Mouse (Mus musculus): ENCODE data around the gene Sgpp1. TPM values are rescaled to one million over a fixed set of nuclear protein-coding genes. Genes with fewer than 3 reads are reported as not detected.
"Not testable (repeated sequence)": the region's sequence is repeated elsewhere in the genome, so short reads cannot be mapped to it uniquely, and the experiment has no call there.

Gene Sgpp1
- total RNA-seq, 2 experiments from 2014 or later = 11.4 to 12.0 TPM

DNA sequence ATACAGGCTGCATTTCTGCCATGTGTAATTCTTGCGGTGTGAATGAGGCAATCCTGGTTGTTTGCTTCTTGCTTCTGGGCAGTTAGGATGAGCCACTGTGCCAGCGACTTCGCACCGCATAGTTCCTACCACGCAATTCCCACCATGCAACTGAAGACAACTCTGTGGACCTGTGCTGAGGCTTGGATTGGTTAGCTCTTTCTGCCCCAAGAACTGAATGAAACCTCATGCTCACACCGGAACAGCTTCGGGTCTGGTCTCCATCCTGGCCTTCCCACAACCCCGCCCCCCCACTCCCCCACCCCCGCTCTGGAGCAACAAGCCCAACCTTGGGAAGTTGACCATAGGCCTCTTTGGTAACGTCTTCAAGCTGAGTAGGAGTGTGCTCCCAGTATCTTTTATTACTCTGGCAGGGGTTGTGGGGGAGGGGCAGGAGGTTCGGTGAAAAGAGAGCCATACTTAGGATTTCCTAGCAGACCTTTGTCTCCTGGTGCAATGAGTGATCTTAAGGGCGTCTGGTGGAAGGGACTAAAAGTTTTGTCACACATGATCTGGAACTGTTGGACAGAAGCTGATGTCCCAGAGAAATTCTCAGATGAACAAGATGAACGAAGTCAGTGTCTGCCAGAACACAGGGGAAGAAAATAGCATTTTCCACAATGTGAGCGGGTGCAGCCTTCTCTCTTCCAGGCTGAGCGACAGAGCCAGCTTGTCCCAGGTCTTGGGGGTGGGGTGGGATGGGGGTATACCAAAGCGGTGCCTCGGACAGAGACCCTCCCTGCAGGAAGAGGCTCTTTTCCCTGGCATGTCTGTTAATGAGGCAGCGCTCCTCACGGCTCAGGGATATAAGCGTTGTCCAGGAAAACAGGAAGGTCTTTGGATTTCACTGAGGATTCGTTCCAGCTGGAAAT lies 34.1 kb downstream of the Sgpp1 start:
- peak; percentile 17 to 21 for DNase-seq
- intact Hi-C loops (cut with DNase I) = no loop called here

DNA sequence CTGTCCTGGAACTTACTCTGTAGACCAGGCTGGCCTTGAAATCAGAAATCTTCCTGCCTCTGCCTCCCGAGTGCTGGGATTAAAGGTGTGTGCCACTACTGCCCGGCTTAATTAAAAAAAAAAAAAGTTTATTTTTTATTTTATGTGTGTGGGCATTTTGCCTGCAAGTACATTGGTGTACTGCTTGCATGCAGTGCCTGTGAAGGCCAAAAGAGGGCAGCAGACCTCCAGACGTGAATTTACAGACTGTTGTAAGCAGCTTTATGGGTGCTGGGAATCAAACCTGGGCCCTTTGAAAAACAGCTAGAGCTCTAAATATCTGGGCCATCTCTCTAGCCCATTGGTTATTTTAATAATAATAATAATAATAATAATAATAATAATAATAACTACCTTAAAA lies 36.8 kb downstream of the Sgpp1 start:
- intact Hi-C loops (cut with DNase I) = no loop called here
- no peak for DNase-seq

DNA sequence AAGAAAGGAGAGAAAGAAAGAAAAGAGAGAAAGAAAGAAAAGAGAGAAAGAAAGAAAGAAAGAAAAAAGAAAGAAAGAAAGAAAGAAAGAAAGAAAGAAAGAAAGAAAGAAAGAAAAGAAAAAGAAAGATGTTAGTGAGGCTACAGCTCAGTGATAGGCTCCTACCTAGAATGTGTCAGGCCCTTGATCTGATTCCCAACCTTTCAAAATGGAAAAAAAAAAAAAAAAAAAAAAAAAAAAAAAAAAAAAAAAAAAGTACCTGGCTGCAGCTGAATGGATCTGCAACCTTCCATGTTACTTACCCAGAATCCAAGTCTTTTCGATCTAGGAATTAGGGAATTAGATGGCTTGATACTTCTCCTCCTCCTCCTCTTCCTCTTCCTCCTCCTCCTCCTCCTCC lies 39.7 kb downstream of the Sgpp1 start:
- intact Hi-C loops (cut with DNase I); DNase-seq: not testable (repeated sequence)

DNA sequence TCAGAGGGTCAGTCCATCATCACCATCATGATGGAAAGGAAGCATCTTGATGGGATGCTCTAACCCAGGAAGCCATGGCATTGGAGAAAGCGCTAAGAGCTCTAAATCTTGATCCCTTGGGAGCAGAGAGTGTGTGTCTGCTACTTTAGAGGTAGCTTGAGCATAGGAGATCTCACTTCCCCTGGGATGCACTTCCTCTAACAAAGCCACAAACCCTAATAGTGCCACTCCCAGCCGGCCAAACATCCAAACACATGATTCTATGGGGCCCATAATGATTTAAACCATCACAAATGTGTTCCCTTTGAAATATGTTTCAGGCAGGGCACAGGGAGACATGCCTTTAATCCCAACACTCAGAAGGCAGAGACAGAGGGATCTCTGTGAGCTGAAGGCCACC lies 46.5 kb downstream of the Sgpp1 start:
- intact Hi-C loops (cut with DNase I) = no loop called here
- no peak for DNase-seq

DNA sequence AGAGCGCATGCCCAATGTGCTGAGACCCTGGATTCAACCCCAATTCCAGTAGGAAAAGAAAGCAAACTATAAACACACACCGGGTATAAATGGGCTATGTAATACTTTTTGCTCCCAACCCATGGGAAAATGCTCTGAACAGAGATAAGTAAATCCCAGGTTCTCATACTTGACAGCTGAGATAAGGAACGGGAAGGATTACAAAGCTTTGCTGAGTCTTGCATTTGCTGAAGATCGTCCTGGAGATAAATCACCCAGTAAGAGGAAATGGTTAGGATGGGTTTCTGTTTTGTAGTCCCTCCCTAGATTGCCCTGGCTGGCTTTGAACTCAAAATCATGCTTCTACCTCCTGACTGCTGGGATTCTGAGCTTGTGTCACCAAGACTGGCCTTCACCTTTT lies 48.2 kb downstream of the Sgpp1 start:
- no peak for DNase-seq
- intact Hi-C loops (cut with DNase I) = no loop called here

DNA sequence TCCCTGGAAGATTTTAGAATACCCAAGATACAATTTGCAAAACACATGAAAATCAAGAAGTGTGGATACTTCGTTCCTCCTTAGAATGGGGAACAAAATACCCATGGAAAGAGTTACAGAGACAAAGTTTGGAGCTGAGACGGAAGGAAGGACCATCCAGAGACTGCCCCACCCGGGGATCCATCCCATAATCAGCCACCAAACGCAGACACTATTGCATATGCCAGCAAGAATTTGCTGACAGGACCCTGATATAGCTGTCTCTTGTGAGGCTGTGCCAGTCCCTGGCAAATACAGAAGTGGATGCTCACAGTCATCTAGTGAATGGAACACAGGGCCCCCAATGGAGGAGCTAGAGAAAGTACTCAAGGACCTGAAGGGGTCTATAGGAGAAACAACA lies 51.5 kb downstream of the Sgpp1 start:
- DNase-seq; intact Hi-C loops (cut with DNase I): not testable (repeated sequence)

DNA sequence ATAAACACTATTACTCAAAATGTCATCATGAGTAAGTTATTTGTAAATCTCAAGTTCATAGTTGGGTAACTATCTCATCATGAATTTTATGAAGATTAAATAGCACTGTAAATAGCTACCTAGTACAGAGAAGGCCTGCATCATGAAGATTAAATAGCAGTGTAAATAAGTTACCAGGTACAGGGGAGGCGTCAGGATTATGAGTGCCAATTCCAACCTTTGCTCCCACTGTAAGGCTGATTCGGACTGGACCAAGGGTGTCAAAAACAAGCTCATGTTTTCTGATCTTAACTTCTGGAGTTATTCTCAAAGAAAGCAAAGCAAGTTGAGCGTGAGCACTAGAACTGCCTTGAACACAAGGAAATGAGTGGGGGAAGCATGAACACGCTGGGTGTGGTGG lies 51.9 kb downstream of the Sgpp1 start:
- intact Hi-C loops (cut with DNase I) = no loop called here
- no peak for DNase-seq

DNA sequence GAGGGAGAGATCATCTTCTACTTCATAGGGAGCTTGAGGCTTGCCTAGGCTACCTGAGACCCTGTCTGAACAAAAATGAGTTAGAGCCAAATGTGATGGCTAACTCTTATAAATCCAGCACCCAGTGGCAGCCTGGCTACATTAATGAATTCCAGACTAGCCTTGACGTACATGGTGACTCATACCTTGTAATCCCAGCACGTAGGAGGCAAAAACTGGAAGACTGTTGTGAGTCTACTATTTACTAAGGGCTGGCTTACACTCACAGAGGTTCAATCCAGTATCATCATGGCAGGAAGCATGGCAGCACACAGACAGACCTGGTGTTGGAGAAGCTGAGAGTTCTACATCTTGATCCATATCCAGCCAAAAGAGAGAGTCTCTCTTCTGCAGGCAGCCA lies 52.7 kb downstream of the Sgpp1 start:
- intact Hi-C loops (cut with DNase I) = no loop called here

DNA sequence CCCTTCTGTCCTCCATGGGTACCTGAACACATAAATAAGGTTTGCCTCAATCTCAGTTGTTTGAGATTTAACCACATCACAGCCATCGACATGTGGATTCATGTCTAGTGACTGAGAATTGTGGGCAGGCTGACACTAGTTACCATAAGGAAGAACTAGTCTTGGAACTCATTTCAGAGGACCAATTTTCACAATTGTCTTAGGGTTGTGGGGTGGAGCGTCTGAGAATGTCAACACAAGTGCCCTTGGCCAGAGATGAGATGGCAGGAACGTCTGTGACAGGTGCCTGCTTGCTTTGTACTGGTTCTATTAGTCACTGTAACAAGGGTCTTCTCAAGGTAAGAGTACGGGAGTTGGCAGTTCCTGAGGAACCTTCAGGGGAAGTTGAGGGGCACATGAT lies 54.4 kb downstream of the Sgpp1 start:
- intact Hi-C loops (cut with DNase I) = no loop called here

More for the DNA sequence above, 52.7 kb downstream of the Sgpp1 start:
- DNase-seq = no peak

DNA sequence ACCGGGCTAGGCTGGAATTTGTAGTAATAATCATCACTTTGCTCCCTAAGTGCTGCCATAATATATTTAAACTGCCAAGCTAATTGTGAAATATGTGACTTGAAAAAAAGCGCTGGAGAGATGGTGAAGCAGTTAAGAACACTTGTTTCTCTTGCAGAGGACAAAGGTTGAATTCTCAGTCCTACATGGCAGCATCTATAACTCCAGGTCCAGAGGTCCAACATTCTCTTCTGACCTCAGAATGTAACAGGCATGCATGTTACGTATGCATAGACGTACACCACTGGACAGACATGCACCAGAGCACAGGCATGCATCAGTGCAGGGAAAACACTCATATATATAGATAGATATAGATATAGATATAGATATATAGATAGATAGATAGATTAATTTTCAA lies 57.1 kb downstream of the Sgpp1 start:
- intact Hi-C loops (cut with DNase I) = no loop called here
- DNase-seq = no peak

More for the DNA sequence above, 54.4 kb downstream of the Sgpp1 start:
- DNase-seq = no peak

DNA sequence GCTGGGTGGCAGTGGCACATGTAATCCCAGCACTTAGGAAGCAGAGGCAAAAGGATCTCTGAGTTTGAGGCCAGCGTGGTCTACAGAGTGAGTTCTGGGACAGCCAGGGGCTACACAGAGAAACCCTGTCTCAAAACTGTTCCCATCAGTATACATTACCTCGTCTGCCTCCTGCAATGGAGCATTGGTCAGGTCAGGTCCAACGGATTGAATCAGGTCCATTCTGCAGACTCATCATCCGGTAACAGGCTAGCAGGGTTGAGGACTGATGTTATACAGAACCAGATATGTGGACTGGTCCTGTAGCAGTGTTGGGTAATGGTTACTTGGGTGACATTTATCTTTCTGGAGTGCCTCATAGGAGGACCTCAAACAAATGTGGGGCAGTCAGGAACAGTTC lies 62.9 kb downstream of the Sgpp1 start:
- no peak for DNase-seq
- intact Hi-C loops (cut with DNase I) = no loop called here

DNA sequence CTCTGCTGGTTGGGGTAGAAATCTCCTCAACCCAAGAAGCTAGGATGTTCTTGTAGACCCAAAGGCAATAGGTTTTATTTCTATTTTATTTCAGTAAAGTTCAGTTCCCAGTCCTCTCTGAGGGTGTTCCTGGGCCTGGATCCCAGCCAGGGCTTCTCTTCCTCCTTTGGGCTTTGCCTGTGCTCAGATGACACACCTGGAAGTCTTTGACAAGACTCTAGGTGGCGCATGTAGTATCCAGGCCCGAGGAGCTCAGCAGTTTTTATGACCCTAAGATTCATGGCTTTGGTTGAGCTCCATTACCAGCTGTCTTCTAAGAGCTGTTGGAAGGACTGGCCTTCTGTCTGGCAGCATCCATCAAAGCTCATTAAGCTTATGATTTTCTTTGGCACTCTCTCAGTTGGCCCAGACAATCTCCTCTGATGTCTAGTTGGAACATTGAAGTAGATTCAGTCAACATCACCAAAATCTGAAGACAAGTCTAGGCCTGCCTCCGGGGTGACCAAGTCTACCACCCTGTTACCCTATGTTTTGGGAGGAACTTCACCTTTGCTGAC lies 63.7 kb downstream of the Sgpp1 start:
- DNase-seq = no peak
- intact Hi-C loops (cut with DNase I) = no loop called here

DNA sequence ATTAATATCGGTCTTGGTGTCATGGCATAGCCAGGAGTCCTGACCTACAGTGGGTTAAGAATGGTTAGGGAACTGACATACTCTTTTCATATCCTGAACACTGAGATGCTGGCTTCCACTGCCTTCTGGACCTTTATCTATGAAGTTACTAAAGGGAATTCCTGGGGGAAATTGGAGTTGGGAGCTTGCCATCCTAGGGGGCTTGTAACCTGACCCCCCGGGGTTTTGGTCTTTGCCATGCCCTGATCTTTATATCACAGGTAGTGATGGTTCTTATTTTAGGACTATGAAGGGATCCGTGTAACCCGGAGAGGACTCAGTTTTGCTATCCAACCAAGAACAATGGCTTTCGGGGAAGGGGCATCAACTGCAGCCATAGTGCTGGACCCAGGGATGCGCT lies 64.9 kb downstream of the Sgpp1 start:
- intact Hi-C loops (cut with DNase I) = no loop called here
- no peak for DNase-seq

DNA sequence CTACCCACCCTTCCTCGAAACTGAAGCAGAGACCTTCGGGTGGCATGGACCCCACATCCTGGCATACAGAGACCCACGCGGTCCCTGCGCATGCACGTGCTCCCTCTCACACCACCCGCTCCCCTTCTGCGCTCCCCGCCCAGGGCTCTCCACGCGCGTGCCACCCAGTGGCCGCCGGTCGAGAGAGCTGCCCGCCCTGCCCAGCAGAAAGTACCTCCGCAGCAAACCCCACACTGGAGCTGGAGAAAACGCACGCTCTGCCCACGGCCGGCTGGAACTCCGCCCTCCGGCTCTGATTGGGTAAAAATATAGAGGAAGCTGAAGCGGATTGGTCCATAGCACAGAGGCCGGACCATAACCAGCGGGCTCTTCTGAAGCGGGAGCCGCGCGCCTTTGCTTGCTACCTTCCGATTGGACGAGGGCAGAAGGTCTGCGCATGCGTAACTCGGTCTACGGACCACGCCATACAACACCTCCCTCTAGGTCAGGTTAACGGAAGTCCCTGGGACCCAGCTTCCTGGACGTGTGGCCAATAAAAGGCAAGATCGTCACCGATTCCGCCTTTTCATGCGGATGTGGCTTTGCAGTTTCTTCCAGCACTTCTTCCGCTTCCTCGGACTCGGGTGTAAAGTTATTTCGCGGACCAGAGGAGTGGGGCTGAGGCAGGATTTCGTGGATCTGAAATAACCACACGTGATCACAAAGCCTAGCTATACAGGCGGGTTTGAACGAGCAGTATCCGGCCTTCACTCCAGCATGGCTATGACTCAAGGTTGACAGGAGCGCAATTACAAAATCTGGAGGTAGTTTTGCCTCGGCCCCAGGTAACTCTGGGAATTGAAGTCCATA lies 66.0 kb downstream of the Sgpp1 start, which contains the start of gene Wdr89:
Gene Wdr89 (minus strand): TSS at position 280 of the 849 bp plus-strand sequence.
- intact Hi-C loops (cut with DNase I) = no loop called here

DNA sequence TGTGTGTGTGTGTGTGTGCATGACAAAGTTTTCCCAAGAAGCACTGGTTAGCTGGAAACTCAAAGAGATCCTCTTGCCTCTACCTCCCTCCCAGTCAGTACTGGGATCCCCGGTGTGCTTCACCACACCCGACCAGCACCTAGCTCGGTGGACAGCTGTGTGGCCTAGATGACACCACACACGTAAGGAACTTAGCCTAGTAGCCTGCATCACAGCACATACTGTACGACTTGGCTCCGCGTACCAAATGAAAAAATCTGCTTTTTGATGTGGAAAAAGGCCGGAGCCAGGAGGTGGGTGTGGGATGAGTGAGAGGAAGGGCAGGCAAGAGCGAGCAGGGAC lies 66.6 kb downstream of the Sgpp1 start:
- intact Hi-C loops (cut with DNase I) = no loop called here

More for the DNA sequence above, 66.0 kb downstream of the Sgpp1 start, which contains the start of gene Wdr89:
- DNase-seq = peak; percentile 95 to 99

DNA sequence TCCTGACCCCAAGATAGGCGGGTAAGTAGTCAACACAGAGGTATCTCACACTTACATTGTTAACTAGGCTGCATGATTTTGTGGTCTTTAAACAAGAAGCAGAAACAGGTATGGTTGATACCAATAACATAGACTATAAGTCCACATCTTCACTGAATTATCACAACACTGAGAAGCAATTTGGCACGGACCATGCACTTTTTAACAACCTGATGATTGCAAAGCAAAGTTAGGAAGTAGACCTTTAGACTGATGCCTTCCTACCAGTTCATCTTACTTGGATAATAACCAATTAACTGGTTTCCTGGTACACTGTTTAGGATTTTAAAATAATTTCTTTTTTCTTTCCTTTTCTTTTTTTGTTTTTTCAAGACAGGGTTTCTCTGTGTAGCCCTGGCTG lies 67.3 kb downstream of the Sgpp1 start:
- intact Hi-C loops (cut with DNase I) = no loop called here
- DNase-seq = no peak

More for the DNA sequence above, 66.6 kb downstream of the Sgpp1 start:
- no peak for DNase-seq

DNA sequence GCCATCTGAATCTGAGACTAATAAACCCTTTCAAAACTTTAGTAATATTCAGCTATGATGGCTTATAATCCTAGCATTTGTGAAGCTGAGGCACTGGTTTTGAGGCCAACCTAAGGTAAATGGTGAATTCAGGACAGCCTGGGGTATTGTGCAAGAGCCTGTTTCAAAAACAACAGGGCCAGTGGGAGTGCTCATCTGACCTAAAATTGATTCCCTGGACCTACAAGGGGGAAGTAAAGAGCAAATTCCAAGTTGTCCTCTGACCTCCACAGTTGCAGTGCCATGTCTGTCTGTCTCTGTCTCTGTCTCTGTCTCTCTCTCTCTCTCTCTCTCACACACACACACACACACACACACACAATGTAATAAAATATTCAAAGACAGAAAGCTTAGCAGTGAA lies 68.6 kb downstream of the Sgpp1 start:
- no peak for DNase-seq
- intact Hi-C loops (cut with DNase I) = no loop called here

DNA sequence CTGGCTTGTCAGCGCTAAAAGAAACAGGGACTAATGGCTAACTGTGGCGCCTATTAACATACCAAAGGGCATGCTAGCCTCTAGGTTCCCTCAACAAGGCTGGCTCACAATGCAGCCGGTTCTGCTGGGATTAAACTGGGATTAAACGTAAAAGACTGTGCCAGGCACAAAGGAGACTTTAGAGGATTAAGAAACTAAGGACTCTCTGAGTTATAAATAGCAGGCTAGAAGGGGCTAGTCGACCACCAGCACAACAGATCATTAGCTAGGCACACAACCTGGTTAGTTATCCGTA lies 71.1 kb downstream of the Sgpp1 start:
- intact Hi-C loops (cut with DNase I) = no loop called here
- no peak for DNase-seq
